Mouse (Mus musculus): ENCODE data around the gene Cuedc1. TPM values are rescaled to one million over a fixed set of nuclear protein-coding genes. Genes with fewer than 3 reads are reported as not detected.

Gene Cuedc1
- polyA plus RNA-seq, 1 experiment: not detected

DNA sequence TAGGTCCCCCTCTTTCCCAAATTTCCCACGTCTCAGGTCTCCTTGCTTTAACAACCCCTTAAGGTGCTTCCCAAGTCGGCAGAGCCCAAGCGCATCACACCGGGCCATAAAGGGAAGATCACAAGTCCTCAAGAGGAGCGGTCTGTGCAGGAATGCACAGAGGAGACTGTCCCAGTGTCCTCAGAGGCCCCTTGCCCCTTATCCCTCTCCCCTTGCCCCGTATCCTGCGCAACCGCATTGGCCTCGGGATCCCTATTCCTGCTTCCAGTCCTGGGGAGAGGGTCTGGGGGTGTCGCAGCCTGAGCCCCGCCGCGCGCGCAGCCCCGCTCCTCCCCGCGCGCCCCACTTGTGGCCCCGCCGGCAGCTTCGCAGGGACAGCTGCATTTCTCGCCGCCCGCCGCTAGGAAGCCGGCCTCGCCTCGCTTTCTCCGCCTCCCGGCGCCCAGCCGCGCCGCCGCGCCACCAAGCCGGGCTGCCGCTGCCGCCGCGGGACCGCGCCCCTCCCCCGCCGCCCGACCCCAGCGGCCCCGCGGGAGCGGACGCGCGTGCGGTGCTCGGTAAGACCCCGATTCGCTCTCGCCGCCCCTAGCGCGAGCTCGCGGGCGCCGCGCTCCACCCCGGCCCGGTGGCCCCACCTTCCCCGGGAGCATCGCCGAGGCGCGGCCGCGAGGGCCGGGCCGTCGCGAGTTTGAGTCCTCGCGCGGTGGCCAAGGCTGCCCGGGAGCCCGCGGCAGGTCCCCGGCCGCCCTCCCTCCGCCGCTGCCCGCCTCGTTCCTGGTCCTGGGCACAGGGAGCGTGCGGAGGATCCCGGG lies 1.1 kb downstream of the Cuedc1 start:
- peak overlapping the region; percentile 89 for H3K27ac ChIP-seq (ENCODE audit: insufficient read depth, low read depth, low read length)
- TF ChIP-seq POLR2A (IDR thresholded peaks at IDR 0.05; ENCODE audit: insufficient read depth, low read depth, low read length) (0 out of 2 replicates have a peak, but pooled peaks have one; percentile 21), CTCF (IDR thresholded peaks at IDR 0.05; ENCODE audit: insufficient read depth, low read depth, low read length) (peak; percentile 43; the same call in 1 of the 2 replicates)
- H3K4me1 ChIP-seq (ENCODE audit: control insufficient read depth, insufficient read depth, low read length): peaks cover 20% of the 10 kb centered on the region
- H3K4me3 ChIP-seq (ENCODE audit: insufficient read depth, low read depth, low read length): peak overlapping the region; percentile 98
- under 1% methylated on average over 95 of the region's 95 CpGs for WGBS

GRCm38 (mm10) chr11:88099599-88100023 lies 1.8 kb downstream of the Cuedc1 start:
- H3K4me1 ChIP-seq (ENCODE audit: control insufficient read depth, insufficient read depth, low read length): peaks cover 23% of the 10 kb centered on the region
- H3K27ac ChIP-seq (ENCODE audit: insufficient read depth, low read depth, low read length): peak overlapping the region; percentile 89
- under 1% methylated on average over 38 of the region's 38 CpGs for WGBS
- H3K4me3 ChIP-seq (ENCODE audit: insufficient read depth, low read depth, low read length): peak overlapping the region; percentile 98
- TF ChIP-seq POLR2A (IDR thresholded peaks at IDR 0.05; ENCODE audit: insufficient read depth, low read depth, low read length) (no peak), CTCF (IDR thresholded peaks at IDR 0.05; ENCODE audit: insufficient read depth, low read depth, low read length) (no peak)

- peaks cover 24% of the 10 kb centered on the region for H3K4me1 ChIP-seq (ENCODE audit: control insufficient read depth, insufficient read depth, low read length)
- no peak overlapping the region for H3K4me3 ChIP-seq (ENCODE audit: insufficient read depth, low read depth, low read length)
- 0 out of 2 replicates have a peak overlapping the region, but pooled peaks have one; percentile 6 for H3K27ac ChIP-seq (ENCODE audit: insufficient read depth, low read depth, low read length)
- 49% methylated on average over 4 of the region's 4 CpGs for WGBS
- no peak for TF ChIP-seq CTCF (IDR thresholded peaks at IDR 0.05; ENCODE audit: insufficient read depth, low read depth, low read length)
- no peak for TF ChIP-seq POLR2A (IDR thresholded peaks at IDR 0.05; ENCODE audit: insufficient read depth, low read depth, low read length)
These were observed 2.3 kb downstream of the Cuedc1 start for GRCm38 (mm10) chr11:88100170-88100569.

DNA sequence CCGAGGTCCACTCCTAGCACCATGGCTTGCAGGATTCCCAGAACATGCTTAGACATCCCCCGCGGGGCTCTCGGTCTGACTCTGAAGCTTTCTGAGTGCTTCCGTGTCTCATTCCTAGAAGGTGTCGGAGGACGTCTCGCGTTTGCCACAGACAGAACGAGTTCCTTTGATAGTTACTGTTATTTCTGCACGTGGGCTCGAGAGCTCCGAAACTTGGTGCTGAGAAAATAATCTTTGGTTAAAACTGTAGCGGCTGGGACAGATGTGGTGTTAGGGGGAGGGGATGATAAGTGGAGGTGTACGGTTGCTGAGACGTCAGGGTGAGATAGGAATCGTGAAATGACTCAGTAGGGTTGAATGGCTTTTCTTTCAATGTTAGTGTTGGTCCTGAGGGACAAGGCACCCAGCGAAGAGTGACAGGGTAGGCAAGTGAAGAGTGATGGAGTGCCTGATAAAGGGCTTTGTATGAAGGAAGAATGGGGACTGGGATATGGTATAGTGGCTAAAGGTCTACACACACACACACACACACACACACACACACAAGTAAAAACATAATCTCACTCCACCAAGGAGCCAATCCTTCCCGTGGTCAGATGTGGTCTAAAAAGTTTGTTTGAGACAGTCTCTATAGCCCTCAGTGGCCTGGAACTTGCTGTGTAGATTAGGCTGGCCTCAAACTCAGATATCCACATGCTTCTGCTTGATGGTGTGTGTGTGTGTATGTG lies 5.5 kb downstream of the Cuedc1 start:
- Histone ChIP-seq H3K4me1 (ENCODE audit: control insufficient read depth, insufficient read depth, low read length) (peaks cover 24% of the 10 kb centered on the region), H3K4me3 (ENCODE audit: insufficient read depth, low read depth, low read length) (no peak overlapping the region), H3K27ac (ENCODE audit: insufficient read depth, low read depth, low read length) (no peak overlapping the region)
- 92% methylated on average over 19 of the region's 19 CpGs for WGBS
- TF ChIP-seq CTCF (IDR thresholded peaks at IDR 0.05; ENCODE audit: insufficient read depth, low read depth, low read length) (no peak), POLR2A (IDR thresholded peaks at IDR 0.05; ENCODE audit: insufficient read depth, low read depth, low read length) (no peak)

GRCm38 (mm10) chr11:88105494-88106291 lies 7.8 kb downstream of the Cuedc1 start:
- H3K4me1 ChIP-seq (ENCODE audit: control insufficient read depth, insufficient read depth, low read length): peaks cover 19% of the 10 kb centered on the region
- WGBS: 68% methylated on average over 6 of the region's 6 CpGs
- H3K4me3 ChIP-seq (ENCODE audit: insufficient read depth, low read depth, low read length): no peak overlapping the region
- no peak overlapping the region for H3K27ac ChIP-seq (ENCODE audit: insufficient read depth, low read depth, low read length)
- TF ChIP-seq POLR2A (IDR thresholded peaks at IDR 0.05; ENCODE audit: insufficient read depth, low read depth, low read length) (no peak), CTCF (IDR thresholded peaks at IDR 0.05; ENCODE audit: insufficient read depth, low read depth, low read length) (no peak)

GRCm38 (mm10) chr11:88106292-88106554 lies 8.4 kb downstream of the Cuedc1 start:
- peaks cover 17% of the 10 kb centered on the region for H3K4me1 ChIP-seq (ENCODE audit: control insufficient read depth, insufficient read depth, low read length)
- WGBS: 93% methylated on average over 8 of the region's 8 CpGs
- no peak overlapping the region for H3K27ac ChIP-seq (ENCODE audit: insufficient read depth, low read depth, low read length)
- TF ChIP-seq CTCF (IDR thresholded peaks at IDR 0.05; ENCODE audit: insufficient read depth, low read depth, low read length) (no peak), POLR2A (IDR thresholded peaks at IDR 0.05; ENCODE audit: insufficient read depth, low read depth, low read length) (no peak)
- H3K4me3 ChIP-seq (ENCODE audit: insufficient read depth, low read depth, low read length): no peak overlapping the region

GRCm38 (mm10) chr11:88107365-88107764 lies 9.5 kb downstream of the Cuedc1 start:
- Histone ChIP-seq H3K27ac (ENCODE audit: insufficient read depth, low read depth, low read length) (0 out of 2 replicates have a peak overlapping the region, but pooled peaks have one; percentile 10), H3K4me3 (ENCODE audit: insufficient read depth, low read depth, low read length) (no peak overlapping the region), H3K4me1 (ENCODE audit: control insufficient read depth, insufficient read depth, low read length) (peaks cover 17% of the 10 kb centered on the region)
- WGBS: 70% methylated on average over 4 of the region's 4 CpGs
- TF ChIP-seq POLR2A (IDR thresholded peaks at IDR 0.05; ENCODE audit: insufficient read depth, low read depth, low read length) (no peak), CTCF (IDR thresholded peaks at IDR 0.05; ENCODE audit: insufficient read depth, low read depth, low read length) (no peak)

GRCm38 (mm10) chr11:88110031-88110594 lies 12.3 kb downstream of the Cuedc1 start:
- Histone ChIP-seq H3K4me3 (ENCODE audit: insufficient read depth, low read depth, low read length) (no peak overlapping the region), H3K27ac (ENCODE audit: insufficient read depth, low read depth, low read length) (no peak overlapping the region), H3K4me1 (ENCODE audit: control insufficient read depth, insufficient read depth, low read length) (peaks cover 23% of the 10 kb centered on the region)
- WGBS: 68% methylated on average over 9 of the region's 9 CpGs
- TF ChIP-seq POLR2A (IDR thresholded peaks at IDR 0.05; ENCODE audit: insufficient read depth, low read depth, low read length) (no peak), CTCF (IDR thresholded peaks at IDR 0.05; ENCODE audit: insufficient read depth, low read depth, low read length) (no peak)
